16 mouse cellular contexts compared by ENCODE assay signal in genomic region chr11:70467902-70468619, GRCm38 (mm10). TPM values are rescaled to one million over a fixed set of nuclear protein-coding genes. Genes with fewer than 3 reads are reported as not detected.
DNase-seq lines count a peak whose midpoint lies in the region; ATAC-seq and TF ChIP-seq lines count a peak whose summit lies in the region.
"Had no signal": no experiment of that assay in that cellular context is flagged by ENCODE, and none has a peak within 500 bp of the region (broad histone marks: within the 10 kb centered on the region; RNA-seq: fewer than 3 reads in every experiment).

No protein-coding gene starts in this region.

- H3K9me3 ChIP-seq in kidney, embryonic 15.5 days (replicated peaks): no peaks in the 10 kb centered on the region
- no peaks in the 10 kb centered on the region for H3K9me3 ChIP-seq in heart, postnatal 0 days (replicated peaks; ENCODE audit: control insufficient read depth, low read length)
- no peaks in the 10 kb centered on the region for H3K9me3 ChIP-seq in hindbrain, embryonic 10.5 days
- H3K9me3 ChIP-seq in embryonic facial prominence, embryonic 10.5 days: no peaks in the 10 kb centered on the region
- H3K9me3 ChIP-seq: forebrain, embryonic 15.5 days; limb, embryonic 12.5 days had no signal

- H3K27ac ChIP-seq in kidney, adult 2 months (ENCODE audit: insufficient read depth, low read depth, low read length): peak overlapping the region; percentile 57
- no peak overlapping the region for H3K27ac ChIP-seq in kidney, embryonic 15.5 days
- peak overlapping the region; percentile 65 for H3K27ac ChIP-seq in heart, postnatal 0 days (ENCODE audit: low read depth)
- H3K27ac ChIP-seq in hindbrain, embryonic 10.5 days: no peak overlapping the region
- no peak overlapping the region for H3K27ac ChIP-seq in embryonic facial prominence, embryonic 10.5 days (replicated peaks)
- H3K27ac ChIP-seq: forebrain, embryonic 15.5 days; limb, embryonic 12.5 days had no signal

- no peaks in the 10 kb centered on the region for H3K36me3 ChIP-seq in kidney, adult 2 months (ENCODE audit: control insufficient read depth, insufficient read depth, low read length)
- no peaks in the 10 kb centered on the region for H3K36me3 ChIP-seq in kidney, embryonic 15.5 days
- H3K36me3 ChIP-seq in heart, postnatal 0 days (replicated peaks; ENCODE audit: control insufficient read depth, insufficient read depth, low read length): no peaks in the 10 kb centered on the region
- H3K36me3 ChIP-seq in hindbrain, embryonic 10.5 days: no peaks in the 10 kb centered on the region
- no peaks in the 10 kb centered on the region for H3K36me3 ChIP-seq in embryonic facial prominence, embryonic 10.5 days (replicated peaks)
- H3K36me3 ChIP-seq: forebrain, embryonic 15.5 days; limb, embryonic 12.5 days had no signal

- H3K4me1 ChIP-seq in kidney, adult 2 months (ENCODE audit: control insufficient read depth, insufficient read depth, low read length): peaks cover 7% of the 10 kb centered on the region; the same call in 1 of the 2 replicates
- peaks cover 36% of the 10 kb centered on the region for H3K4me1 ChIP-seq in kidney, embryonic 15.5 days
- no peaks in the 10 kb centered on the region; the same call in 1 of the 2 replicates for H3K4me1 ChIP-seq in heart, postnatal 0 days (ENCODE audit: control insufficient read depth, insufficient read depth)
- H3K4me1 ChIP-seq in hindbrain, embryonic 10.5 days (replicated peaks): peaks cover 10% of the 10 kb centered on the region
- peaks cover 19% of the 10 kb centered on the region for H3K4me1 ChIP-seq in embryonic facial prominence, embryonic 10.5 days

- TF ChIP-seq EP300 in heart, postnatal 0 days (IDR thresholded peaks at IDR 0.05; ENCODE audit: low read depth): no peak

- no peak for TF ChIP-seq CTCF in kidney, adult 2 months (conservative IDR thresholded peaks at IDR 0.05; ENCODE audit: insufficient read depth, insufficient read length, low read depth, low read length)
- no peak for TF ChIP-seq CTCF in heart, postnatal 0 days (IDR thresholded peaks at IDR 0.05; ENCODE audit: low read depth)

- H3K9ac ChIP-seq in kidney, embryonic 15.5 days: no peak overlapping the region
- no peak overlapping the region for H3K9ac ChIP-seq in heart, postnatal 0 days (replicated peaks; ENCODE audit: low read depth, low read length)
- H3K9ac ChIP-seq: forebrain, embryonic 15.5 days; limb, embryonic 12.5 days had no signal

- ATAC-seq in kidney, embryonic 15.5 days (replicated peaks; ENCODE audit: low FRiP score): no peak
- peak; percentile 64 for ATAC-seq in heart, postnatal 0 days (ENCODE audit: insufficient read depth, low read depth)
- ATAC-seq: forebrain, embryonic 15.5 days had no signal

- no peak overlapping the region for H3K4me3 ChIP-seq in kidney, adult 2 months (ENCODE audit: insufficient read depth, low read depth, low read length)
- H3K4me3 ChIP-seq in kidney, embryonic 15.5 days (replicated peaks): no peak overlapping the region
- no peak overlapping the region for H3K4me3 ChIP-seq in heart, postnatal 0 days (ENCODE audit: low read depth, low read length)
- H3K4me3 ChIP-seq in hindbrain, embryonic 10.5 days: no peak overlapping the region
- H3K4me3 ChIP-seq in embryonic facial prominence, embryonic 10.5 days: no peak overlapping the region
- H3K4me3 ChIP-seq: forebrain, embryonic 15.5 days; limb, embryonic 12.5 days had no signal

- no peak for TF ChIP-seq POLR2A in kidney, adult 2 months (IDR thresholded peaks at IDR 0.05; ENCODE audit: low read depth, low read length)

- H3K4me2 ChIP-seq in kidney, embryonic 15.5 days: no peak overlapping the region
- no peak overlapping the region for H3K4me2 ChIP-seq in heart, postnatal 0 days (ENCODE audit: low read depth, low read length)
- H3K4me2 ChIP-seq: forebrain, embryonic 15.5 days; limb, embryonic 12.5 days; midbrain, embryonic 11.5 days had no signal

- H3K27me3 ChIP-seq in kidney, adult 2 months (replicated peaks; ENCODE audit: control insufficient read depth, insufficient read depth, low read length): no peaks in the 10 kb centered on the region
- peaks cover 40% of the 10 kb centered on the region for H3K27me3 ChIP-seq in kidney, embryonic 15.5 days
- peaks cover 17% of the 10 kb centered on the region for H3K27me3 ChIP-seq in heart, postnatal 0 days (ENCODE audit: control insufficient read depth, insufficient read depth, low read length)
- peaks cover 44% of the 10 kb centered on the region for H3K27me3 ChIP-seq in hindbrain, embryonic 10.5 days (ENCODE audit: insufficient read depth, poor library complexity, severe bottlenecking)
- peaks cover 51% of the 10 kb centered on the region for H3K27me3 ChIP-seq in embryonic facial prominence, embryonic 10.5 days (replicated peaks; ENCODE audit: low read depth, poor library complexity, severe bottlenecking)

- WGBS in kidney, adult 2 months: 56% methylated on average over 5 of the region's 5 CpGs
- WGBS in kidney, embryonic 15.5 days: 83% methylated on average over 5 of the region's 5 CpGs
- WGBS in heart, postnatal 0 days: 48% methylated on average over 5 of the region's 5 CpGs
- WGBS in hindbrain, embryonic 10.5 days: 88% methylated on average over 5 of the region's 5 CpGs
- WGBS in embryonic facial prominence, embryonic 10.5 days: 86% methylated on average over 5 of the region's 5 CpGs

- DNase-seq in kidney, adult 2 months: peak; percentile 42
- DNase-seq in 416B (ENCODE audit: low read depth): peak; percentile 57
- peak; percentile 27 for DNase-seq in adipocyte (ENCODE audit: low spot score)
- peak; percentile 61 for DNase-seq in heart, postnatal 0 days (ENCODE audit: low spot score)
- DNase-seq in hindbrain, embryonic 10.5 days (ENCODE audit: low spot score): no peak
- DNase-seq in embryonic facial prominence, embryonic 10.5 days (ENCODE audit: low spot score): no peak
- no peak for DNase-seq in testis, postnatal 14 days (ENCODE audit: low spot score)
- DNase-seq: adrenal gland, postnatal 10 days; gastrocnemius, postnatal 14 days; kidney, postnatal 14 days; right cerebral cortex, postnatal 4 days had no signal

RNA-seq across cellular contexts. Expression of gene Cxcl16, which starts 8.3 kb away (rescaled TPM):
- 99.3 and 103 TPM in 2 replicates for polyA plus RNA-seq in kidney, adult 2 months (2012; rRNA removed)
- polyA plus RNA-seq in kidney, embryonic 15.5 days (2015; fragmentation: Nextera tagmentation; extraction: Ambion mirVana): 6.0 and 6.9 TPM in 2 replicates
- 5.9 and 12.8 TPM in 2 replicates for total RNA-seq in heart, postnatal 0 days (2014; rRNA removed; ENCODE audit: low replicate concordance)
- 9.8 and 11.3 TPM in 2 replicates for polyA plus RNA-seq in heart, postnatal 0 days (2015; fragmentation: Nextera tagmentation; extraction: Ambion mirVana)
- polyA plus RNA-seq in hindbrain, embryonic 10.5 days (2016; fragmentation: Nextera tagmentation; extraction: Ambion mirVana): 0.31 and 0.41 TPM in 2 replicates
- 0.39 and 0.65 TPM in 2 replicates for polyA plus RNA-seq in embryonic facial prominence, embryonic 10.5 days (2016; fragmentation: Nextera tagmentation; extraction: Ambion mirVana)
- total RNA-seq: common myeloid progenitor, adult 5-6 weeks had no signal

RNA-seq across cellular contexts. Expression of gene Zmynd15, which starts 8.8 kb away (rescaled TPM):
- polyA plus RNA-seq in kidney, adult 2 months (2012; rRNA removed): 11.6 and 12.4 TPM in 2 replicates
- polyA plus RNA-seq in kidney, embryonic 15.5 days (2015; fragmentation: Nextera tagmentation; extraction: Ambion mirVana): 0.63 and 0.66 TPM in 2 replicates
- 0.04 and 5.0 TPM in 2 replicates for total RNA-seq in heart, postnatal 0 days (2014; rRNA removed; ENCODE audit: low replicate concordance)
- 1.3 TPM in 2 replicates for polyA plus RNA-seq in heart, postnatal 0 days (2015; fragmentation: Nextera tagmentation; extraction: Ambion mirVana)
- 0.25 and 0.30 TPM in 2 replicates for polyA plus RNA-seq in hindbrain, embryonic 10.5 days (2016; fragmentation: Nextera tagmentation; extraction: Ambion mirVana)
- polyA plus RNA-seq in embryonic facial prominence, embryonic 10.5 days (2016; fragmentation: Nextera tagmentation; extraction: Ambion mirVana): 0.16 and 0.45 TPM in 2 replicates
- total RNA-seq: common myeloid progenitor, adult 5-6 weeks had no signal

RNA-seq across cellular contexts. Expression of gene Med11, which starts 16.3 kb away (rescaled TPM):
- 27.0 and 27.9 TPM in 2 replicates for polyA plus RNA-seq in kidney, adult 2 months (2012; rRNA removed)
- 38.8 and 42.0 TPM in 2 replicates for polyA plus RNA-seq in kidney, embryonic 15.5 days (2015; fragmentation: Nextera tagmentation; extraction: Ambion mirVana)
- total RNA-seq in heart, postnatal 0 days (2014; rRNA removed; ENCODE audit: low replicate concordance): 9.0 and 28.3 TPM in 2 replicates
- 13.7 and 15.9 TPM in 2 replicates for polyA plus RNA-seq in heart, postnatal 0 days (2015; fragmentation: Nextera tagmentation; extraction: Ambion mirVana)
- polyA plus RNA-seq in hindbrain, embryonic 10.5 days (2016; fragmentation: Nextera tagmentation; extraction: Ambion mirVana): 48.3 and 49.2 TPM in 2 replicates
- 44.1 TPM in 2 replicates for polyA plus RNA-seq in embryonic facial prominence, embryonic 10.5 days (2016; fragmentation: Nextera tagmentation; extraction: Ambion mirVana)

RNA-seq across cellular contexts. Expression of gene Arrb2, which starts 35.6 kb away (rescaled TPM):
- 30.2 and 33.7 TPM in 2 replicates for polyA plus RNA-seq in kidney, adult 2 months (2012; rRNA removed)
- 15.4 and 15.5 TPM in 2 replicates for polyA plus RNA-seq in kidney, embryonic 15.5 days (2015; fragmentation: Nextera tagmentation; extraction: Ambion mirVana)
- 9.5 and 27.5 TPM in 2 replicates for total RNA-seq in heart, postnatal 0 days (2014; rRNA removed; ENCODE audit: low replicate concordance)
- polyA plus RNA-seq in heart, postnatal 0 days (2015; fragmentation: Nextera tagmentation; extraction: Ambion mirVana): 4.8 and 6.0 TPM in 2 replicates
- 31.1 and 32.7 TPM in 2 replicates for polyA plus RNA-seq in hindbrain, embryonic 10.5 days (2016; fragmentation: Nextera tagmentation; extraction: Ambion mirVana)
- polyA plus RNA-seq in embryonic facial prominence, embryonic 10.5 days (2016; fragmentation: Nextera tagmentation; extraction: Ambion mirVana): 28.4 and 29.4 TPM in 2 replicates

RNA-seq across cellular contexts. Expression of gene Tm4sf5, which starts 37.0 kb away (rescaled TPM):
- 0.31 TPM in 1 of 2 replicates, not detected in the other for polyA plus RNA-seq in kidney, adult 2 months (2012; rRNA removed)
- 0.82 and 0.88 TPM in 2 replicates for polyA plus RNA-seq in kidney, embryonic 15.5 days (2015; fragmentation: Nextera tagmentation; extraction: Ambion mirVana)
- 0.34 and 8.6 TPM in 2 replicates for total RNA-seq in heart, postnatal 0 days (2014; rRNA removed; ENCODE audit: low replicate concordance)
- 7.6 and 7.8 TPM in 2 replicates for polyA plus RNA-seq in heart, postnatal 0 days (2015; fragmentation: Nextera tagmentation; extraction: Ambion mirVana)
- 0.52 TPM in 1 of 2 replicates, not detected in the other for polyA plus RNA-seq in hindbrain, embryonic 10.5 days (2016; fragmentation: Nextera tagmentation; extraction: Ambion mirVana)
- polyA plus RNA-seq in embryonic facial prominence, embryonic 10.5 days (2016; fragmentation: Nextera tagmentation; extraction: Ambion mirVana): 0.35 and 0.77 TPM in 2 replicates
- total RNA-seq: common myeloid progenitor, adult 5-6 weeks; gastrocnemius, postnatal 14 days had no signal
- polyA plus RNA-seq: midbrain, embryonic 11.5 days had no signal

Comparison
In these comparisons a context has a peak if more than half of its experiments do, and no peak if none do; other contexts are left out.
1. H3K27ac ChIP-seq: peak in kidney, adult 2 months (single experiment) and heart, postnatal 0 days (single experiment); none in kidney, embryonic 15.5 days (single experiment), hindbrain, embryonic 10.5 days (single experiment) and embryonic facial prominence, embryonic 10.5 days (single experiment).
2. DNase-seq: peak in kidney, adult 2 months (single experiment), 416B (single experiment), adipocyte (single experiment) and heart, postnatal 0 days (single experiment); none in hindbrain, embryonic 10.5 days (single experiment), embryonic facial prominence, embryonic 10.5 days (single experiment) and testis, postnatal 14 days (single experiment).